Mouse (Mus musculus): ENCODE measurements around the gene Gmfb.
A peak's percentile ranks its signal among the peaks of the same experiment; 100 is the strongest.
"Not testable (repeated sequence)": the region's sequence is repeated elsewhere in the genome, so short reads cannot be mapped to it uniquely, and the experiment has no call there.

The Gmfb gene

DNA sequence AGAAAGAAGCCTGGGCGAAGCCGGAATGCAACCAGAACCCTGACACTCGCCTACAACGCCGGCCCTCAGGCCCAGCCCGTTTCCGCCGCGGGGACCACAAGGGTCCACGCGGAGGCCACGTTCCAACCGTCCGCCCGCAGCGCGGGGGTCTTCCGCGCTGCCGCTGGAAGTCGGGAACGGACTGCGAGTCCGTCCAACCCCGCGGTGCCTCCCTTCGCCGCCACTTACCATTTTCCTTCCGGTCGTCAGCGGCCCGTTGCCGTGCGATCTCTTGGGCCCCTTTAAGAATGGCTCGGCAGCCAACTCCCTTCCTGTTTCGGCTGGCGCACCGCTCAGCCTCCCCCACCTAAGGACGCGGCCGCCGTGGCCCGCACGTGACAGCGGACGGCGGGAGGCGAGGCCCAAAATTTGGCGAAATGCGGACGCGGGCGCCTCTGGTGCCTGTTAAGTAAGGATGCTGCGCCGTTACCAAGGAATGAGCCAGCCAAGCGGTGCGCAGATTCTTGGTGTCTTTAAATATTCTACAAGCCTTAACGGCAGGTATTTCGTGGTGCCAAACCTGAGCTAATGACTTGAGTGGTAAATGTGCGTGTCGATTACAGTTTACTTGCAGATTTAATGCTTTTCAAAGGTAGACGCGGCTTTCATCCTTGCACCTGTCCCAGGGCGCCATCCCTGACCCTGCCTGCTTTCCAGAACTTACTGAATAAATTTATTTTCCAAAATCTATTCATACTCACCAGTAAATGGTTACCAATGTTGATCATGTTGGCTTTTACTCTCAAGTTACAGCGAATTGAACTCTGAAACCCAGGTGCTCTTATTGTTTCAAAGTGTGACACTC lies at the start of gene Gmfb:
Gene Gmfb, minus strand, starts transcription at position 370 of the 844 bp plus-strand sequence.
- peak; percentile 96 for DNase-seq (ENCODE audit: low spot score)

DNA sequence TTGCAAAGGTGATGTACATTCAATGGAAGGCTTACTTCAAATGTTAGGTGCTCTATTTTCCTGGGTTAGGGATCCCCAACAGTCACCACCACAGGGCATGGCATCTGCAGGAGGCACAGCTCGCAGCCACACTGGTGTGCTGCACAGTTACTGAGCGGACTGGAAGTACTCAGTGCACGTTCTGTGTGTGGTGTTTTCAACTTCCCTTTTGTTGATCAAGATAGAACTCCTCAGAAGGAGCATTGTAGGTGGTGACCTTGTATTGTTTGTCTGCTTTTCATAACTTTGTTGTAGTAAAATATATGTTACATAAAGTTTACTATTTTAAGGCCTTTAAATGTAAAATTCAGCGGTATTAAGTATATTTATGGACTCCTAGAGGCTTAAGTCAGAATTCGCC lies 40.9 kb upstream of the Gmfb start:
- no peak for DNase-seq (ENCODE audit: low spot score)

DNA sequence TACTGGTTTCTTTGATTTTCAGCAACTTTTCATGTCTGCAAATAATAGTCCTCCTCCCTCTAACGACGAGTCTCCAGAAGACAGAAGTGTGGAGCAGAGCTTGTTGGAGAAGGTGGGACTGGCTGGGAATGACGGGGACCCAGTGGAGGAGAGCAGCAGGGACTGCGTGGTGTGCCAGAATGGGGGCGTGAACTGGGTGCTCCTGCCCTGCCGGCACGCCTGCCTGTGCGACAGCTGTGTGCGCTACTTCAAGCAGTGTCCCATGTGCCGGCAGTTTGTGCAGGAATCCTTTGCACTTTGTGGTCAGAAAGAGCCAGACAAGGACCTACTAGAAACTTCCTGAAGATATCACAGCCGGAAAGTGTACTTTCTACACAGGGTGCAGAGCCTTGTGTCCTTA lies 31.6 kb upstream of the Gmfb start:
- DNase-seq (ENCODE audit: low spot score): no peak

DNA sequence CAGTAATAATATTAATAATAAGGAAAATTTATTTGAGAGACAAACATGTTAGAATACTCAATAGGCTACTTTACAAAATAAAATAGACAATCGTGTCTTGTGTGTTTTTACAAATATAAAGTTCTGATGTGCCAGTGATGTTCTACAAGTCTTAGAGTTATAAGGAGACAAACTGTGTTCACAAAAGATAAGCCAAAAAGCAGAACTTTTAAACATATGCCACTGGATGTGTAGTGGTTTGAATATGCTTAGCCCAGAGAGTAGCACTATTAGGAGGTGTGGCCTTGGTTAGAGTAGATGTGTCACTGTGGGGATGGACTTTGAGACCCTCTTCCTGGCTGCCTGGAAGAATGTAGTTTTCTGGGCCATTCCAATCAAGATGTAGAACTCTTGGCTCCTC lies 27.7 kb upstream of the Gmfb start:
- DNase-seq (ENCODE audit: low spot score): no peak

DNA sequence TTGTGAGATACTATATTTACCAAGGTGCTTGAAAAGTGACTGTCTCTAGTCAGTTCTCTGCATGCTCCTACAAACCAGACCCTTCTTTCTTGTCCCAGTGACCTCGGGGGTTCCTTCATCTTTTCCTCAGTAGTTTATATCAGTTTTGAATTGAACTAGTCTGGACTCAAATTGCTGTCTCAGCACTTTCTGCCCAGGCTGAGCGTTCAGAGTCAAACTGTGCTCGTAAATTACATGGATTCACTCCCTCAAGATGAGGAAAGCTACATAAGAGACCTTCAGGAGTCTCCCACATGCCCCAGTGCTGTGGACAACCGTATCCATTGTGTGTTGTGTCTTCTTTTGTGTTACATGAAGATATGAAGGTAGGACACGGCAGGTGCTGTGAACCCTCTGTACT lies 26.7 kb upstream of the Gmfb start:
- DNase-seq (ENCODE audit: low spot score): no peak

DNA sequence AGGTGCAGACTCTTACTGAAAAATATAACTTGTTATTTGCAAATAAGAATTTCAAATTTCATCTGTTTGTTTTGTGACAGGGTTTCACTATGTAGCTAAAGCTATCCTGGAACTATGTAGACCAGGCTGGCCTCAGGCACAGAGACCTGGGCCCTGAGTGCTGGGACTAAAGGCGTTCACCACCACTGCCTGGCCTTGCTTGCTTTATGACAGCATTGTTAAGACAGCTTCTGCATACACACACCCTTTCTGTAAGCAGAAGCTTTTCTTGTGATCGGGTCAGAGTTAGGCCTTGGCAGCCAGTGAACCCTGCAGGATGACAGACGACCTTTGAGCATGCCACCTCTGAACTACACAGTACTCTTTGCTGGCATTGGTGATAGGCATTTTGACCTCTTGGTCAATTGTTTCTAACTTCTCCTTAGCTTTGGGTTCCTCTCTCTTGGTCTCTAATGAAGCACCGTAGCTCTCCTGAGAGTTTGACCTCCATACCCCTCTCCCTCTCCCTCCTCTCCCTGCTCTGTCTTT lies 26.1 kb upstream of the Gmfb start:
- no peak for DNase-seq (ENCODE audit: low spot score)

DNA sequence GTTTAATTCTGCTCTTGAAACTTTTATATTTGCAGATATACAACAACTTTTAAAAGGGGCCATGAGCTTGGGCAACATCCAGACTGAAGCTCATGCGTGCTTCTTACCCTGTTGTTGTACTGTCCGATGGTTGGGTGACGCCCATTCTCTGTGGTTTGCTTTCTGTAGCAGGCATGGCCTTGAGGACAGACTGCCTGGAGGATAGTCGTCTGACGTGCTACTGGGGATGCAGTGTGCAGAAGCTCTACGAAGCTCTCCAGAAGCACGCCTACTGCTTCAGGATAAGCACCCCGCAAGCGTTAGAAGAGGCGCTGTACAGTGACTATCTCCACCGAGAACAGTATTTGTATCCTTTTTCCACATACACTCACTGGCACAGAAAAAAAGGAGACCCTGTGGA lies 23.7 kb upstream of the Gmfb start:
- DNase-seq (ENCODE audit: low spot score): peak; percentile 10

DNA sequence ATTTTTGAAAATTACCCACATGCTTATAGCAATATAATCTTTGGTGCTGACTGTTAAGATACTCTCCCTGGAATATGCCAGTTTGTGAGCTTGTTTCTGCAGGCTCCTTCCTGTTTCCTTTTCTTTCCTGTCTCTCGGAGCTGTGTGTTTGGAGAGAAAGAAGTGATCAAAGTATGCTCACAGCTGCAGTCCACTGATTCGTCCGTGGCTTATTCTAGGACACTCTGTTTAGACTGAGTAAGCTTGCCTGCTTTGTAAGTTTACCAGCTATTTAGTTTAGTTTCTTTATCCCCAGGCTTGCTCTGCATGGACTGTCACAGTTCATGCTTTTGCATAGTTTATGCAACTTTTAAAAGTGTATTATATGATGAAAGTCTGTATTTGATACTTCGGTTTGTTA lies 17.3 kb upstream of the Gmfb start:
- DNase-seq (ENCODE audit: low spot score): no peak

DNA sequence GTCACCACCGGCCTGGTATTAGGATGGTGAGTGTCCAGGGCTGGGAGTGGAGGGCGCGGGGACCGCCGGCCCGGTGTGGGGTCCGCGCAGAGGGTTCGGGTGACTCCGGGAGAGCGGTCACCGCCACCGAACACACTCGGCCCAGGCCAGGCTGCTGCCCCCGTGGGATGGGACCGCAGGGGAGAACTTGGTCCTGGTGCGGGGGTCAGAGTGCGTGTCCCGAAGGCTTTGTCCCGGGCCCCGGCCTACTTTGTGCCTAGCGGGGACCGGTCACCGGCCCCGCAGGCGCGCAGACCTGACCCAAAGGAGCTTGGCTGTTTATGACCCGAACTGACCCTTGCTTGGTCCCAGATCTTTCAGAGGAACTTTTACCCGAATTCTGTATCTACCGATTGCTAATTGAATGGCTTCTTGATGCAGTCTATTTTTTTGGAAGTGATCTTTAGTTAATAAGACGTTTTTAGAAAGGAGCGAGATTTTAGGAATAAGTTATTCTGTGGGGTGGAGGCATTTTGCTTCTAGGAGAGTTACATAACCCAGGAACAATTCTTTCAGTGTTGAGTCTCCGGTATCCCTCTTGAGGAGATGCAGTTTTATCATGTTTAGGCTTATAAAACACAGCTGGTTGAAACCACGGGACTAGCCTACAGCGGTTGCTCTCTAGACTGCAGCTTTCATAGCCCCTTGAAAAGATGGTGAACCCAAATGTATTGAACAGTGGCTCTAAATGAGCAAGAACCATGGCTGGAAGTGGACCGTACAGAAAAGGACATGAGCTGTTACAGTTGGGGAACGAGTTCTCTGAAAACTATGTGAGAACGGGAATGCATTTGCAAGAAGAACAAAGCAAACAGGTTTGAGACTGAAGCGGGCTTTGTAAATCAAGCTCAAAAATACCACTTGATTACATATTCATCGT lies 10.6 kb upstream of the Gmfb start:
- no peak for DNase-seq (ENCODE audit: low spot score)

DNA sequence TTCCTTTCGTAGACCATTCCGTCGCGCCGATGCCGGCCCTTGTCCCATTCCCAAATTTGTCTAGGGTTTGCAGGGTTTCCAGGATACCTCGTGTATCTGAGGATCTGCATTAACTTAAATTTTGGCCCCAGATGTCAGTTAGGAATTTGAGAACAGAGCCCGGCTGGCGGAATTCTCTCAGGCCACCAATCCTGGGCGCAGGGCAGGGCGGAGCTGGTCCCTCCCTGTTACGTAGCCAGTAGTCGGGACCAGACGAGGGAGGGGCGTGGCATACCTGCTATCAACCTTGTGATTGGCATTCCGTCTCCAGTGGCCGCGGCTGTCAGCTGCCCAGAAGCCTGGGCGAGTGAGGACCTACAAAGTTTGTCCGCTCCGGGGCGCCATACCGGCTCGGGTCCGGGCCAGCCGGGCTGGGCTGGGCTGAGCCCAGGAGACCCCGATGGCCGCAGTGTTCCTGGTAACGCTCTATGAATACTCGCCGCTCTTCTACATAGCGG lies 9.8 kb upstream of the Gmfb start, which contains the start of gene Cgrrf1:
Gene Cgrrf1, plus strand, starts transcription at position 289 of the 497 bp plus-strand sequence.
- peak; percentile 94 for DNase-seq (ENCODE audit: low spot score)

DNA sequence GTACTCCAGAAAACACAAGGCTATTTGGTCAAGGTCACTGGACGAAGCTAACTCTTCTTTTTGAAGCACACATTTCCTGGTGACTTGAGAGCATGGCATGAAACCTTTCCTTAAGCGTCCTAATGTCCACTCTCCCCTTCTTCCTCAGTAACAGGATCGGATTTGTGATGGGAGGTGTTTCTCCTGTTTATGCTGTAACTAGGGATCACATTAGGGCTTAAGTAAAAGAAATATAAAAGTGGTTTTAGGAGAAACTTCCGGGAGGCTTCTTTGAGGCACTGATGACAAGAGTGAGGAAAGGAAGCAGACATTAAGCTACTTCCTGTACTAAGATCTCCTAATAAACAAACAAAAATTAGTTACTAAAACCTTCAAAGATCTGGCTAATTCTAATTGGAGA lies 9.3 kb upstream of the Gmfb start:
- DNase-seq (ENCODE audit: low spot score): no peak

DNA sequence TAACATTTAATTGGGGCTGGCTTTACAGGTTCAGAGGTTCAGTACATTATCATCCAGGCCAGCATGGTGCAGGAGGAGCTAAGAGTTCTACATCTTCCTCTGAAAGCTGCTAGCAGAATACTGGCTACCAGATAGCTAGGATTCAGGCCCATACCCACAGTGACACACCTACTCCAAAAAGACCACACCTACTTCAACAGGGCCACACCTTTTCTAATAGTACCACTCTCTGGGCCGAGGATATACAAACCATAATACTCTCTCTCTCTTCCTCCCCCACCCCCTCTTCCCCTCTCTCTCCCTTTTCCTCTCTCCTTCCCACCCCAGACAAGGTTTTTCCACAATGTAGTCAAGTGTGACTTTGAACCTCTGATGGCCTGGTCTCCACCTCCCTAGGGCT lies 5.4 kb upstream of the Gmfb start:
- DNase-seq (ENCODE audit: low spot score): no peak

DNA sequence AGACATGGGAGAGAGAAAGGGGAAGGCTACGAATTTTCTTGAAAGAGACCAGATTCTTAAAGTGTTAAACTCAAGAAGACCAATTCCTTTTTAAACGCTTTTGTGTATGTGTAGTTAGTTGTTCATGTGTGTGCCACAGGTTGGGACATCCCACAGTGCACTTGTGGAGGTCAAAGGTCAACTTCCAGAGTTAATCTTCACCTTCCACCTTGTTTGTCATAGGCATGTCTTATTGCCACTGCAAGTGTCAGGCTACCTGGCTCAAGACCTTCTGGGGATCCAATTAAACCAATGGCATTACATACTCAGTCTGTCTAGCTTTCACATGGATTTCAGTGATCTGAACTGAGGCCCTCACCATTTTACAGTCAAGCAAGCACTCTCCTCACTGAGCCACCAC lies 2.0 kb upstream of the Gmfb start:
- no peak for DNase-seq (ENCODE audit: low spot score)

DNA sequence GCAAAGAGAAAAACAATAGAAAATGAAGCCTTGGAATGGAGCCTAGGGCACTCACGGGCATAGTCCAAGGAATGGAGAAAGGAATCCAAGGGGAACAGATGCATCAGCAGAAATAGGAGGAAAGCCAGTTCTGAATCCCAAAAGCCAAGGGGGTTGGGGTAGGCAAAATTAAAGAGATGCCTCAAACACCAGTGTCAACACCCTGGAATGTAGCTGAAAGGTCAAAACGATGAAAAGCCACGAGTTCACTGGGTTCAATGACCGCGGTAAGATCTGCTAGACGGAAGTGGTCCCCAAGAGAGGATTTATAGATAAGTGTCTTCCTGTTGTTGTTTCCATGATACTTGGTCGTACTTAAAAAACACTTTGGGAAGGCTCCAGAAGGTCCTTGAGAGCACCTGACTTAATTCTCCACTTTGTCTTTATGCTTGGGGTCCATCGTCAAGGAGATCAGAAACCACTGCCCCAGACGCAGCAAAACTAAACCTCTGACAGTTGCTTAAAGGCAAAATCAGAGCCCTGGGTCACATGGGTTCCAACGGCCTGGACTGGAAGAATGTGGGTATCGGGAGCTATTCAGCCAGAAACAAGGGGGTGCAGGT lies 670 bp downstream of the Gmfb start:
- DNase-seq (ENCODE audit: low spot score): no peak

DNA sequence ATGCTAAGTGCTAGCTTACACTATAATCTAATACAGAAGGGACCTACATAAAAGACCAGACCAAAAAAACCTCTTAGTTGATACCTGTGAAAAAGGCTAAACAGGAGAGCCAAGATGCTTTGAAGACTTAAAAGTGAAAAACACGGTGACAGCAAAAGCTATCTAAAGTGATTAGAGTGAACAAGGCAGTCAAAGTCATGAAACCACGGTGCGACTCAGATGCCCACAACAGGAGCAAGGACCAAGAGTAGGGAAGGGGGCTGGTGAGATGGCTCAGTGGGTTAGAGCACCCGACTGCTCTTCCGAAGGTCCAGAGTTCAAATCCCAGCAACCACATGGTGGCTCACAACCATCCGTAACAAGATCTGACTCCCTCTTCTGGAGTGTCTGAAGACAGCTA lies 2.1 kb downstream of the Gmfb start:
- DNase-seq (ENCODE audit: low spot score): not testable (repeated sequence)

DNA sequence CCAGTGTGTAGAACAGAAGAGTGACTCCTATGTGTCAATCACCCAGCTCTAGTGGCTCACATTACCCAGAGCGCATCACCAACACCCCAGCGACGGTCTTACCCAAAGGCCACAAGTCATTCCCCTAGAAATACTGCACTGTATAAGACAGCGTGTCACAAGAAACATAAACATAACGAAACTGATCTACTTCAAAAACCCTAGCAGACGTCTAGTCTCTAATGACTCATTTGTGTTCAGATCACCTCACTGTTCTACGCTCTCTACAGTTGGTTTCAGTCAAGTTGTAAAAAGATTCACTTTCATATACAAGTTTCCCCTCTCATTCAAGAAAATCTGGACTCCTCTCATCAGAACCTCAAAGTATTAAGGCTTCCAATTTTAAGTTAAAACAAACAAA lies 3.3 kb downstream of the Gmfb start:
- DNase-seq (ENCODE audit: low spot score): no peak

DNA sequence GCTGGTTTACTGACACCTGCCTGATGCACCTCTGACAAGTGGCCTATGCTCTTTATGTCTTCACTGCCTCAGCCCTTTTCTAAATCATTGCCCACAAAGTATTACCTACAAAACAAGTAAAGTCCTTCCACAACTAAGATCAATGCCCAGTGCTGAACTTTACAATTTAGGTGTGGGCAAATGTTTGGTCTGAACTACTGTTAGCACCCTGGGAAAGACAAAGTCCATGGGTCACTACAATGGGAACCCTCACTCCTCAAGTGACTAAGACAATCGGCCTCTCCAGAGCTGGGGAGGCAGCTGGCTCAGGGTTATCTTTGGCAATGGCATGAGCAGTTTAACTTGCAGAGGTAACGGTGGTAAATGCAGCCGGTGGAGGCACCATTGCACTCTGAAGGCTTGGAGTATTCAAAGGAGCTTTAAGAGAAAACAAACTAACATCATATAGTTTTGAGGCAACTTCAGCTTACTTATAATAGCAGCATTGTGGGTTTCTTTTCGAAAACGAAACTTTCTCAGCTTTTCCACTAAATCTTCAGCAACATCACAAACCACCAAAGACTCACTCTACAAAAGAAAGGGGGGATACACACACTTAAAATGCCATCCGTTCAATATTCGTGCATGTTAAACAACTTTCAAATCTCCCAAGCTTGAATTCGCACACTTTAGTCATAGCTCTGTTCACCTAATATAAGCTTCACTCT lies 5.0 kb downstream of the Gmfb start:
- DNase-seq (ENCODE audit: low spot score): no peak

DNA sequence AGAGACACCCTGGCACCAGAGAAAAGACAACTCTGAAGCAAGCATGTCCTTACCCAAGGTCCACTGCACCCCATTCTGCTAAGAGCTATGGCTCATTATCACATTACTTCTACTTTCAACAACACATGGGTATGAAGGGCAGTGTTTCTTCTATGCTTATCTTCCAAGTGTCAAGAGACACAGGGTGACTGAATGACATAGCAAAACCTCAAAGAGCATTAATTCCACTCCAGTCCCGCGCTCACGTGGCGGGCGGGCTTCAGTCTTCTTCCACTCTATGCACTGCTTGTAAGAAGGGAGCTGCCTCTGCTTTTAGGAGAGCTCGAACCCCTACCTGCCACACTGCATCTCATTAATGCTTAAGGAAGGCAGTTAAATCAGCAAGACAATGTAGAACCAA lies 6.4 kb downstream of the Gmfb start:
- DNase-seq (ENCODE audit: low spot score): no peak

DNA sequence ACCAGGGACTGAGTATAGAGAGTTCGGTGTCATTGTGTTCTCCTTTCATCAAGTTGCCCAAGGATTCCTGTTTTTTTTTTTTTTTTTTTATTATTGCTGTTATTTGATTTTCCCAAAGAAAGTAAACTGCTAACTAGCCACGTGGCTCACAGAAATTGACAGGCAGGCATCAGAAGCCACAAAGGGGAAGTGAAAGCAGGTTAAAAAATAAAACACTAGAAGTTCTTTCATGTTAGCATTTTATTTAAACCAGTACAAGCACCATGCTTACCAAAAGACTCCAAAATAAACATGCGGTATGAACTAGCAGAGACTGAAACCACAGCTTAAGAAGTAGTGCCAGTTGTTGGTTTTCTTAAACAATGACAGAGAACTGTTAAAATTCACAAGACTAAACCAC lies 14.1 kb downstream of the Gmfb start:
- no peak for DNase-seq (ENCODE audit: low spot score)

DNA sequence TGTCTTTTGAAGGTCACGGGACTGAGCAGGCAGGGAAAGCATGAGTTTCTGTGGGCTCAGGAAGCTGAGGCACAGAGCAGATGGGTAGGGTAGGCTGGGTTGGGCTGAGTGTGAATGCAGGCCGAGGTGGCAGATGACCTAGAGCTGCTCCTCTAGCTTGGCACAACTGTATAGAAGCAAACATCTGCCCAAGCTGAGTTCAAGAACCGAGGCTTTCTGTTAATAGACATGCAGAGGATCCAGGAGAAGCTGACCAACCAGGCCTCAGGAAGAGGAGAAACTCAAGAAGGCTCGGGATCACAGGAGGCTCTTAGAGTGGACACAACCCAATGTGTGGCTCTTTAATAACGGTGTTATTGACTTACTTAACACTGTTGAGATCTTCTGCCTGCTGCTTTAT lies 15.9 kb downstream of the Gmfb start:
- DNase-seq (ENCODE audit: low spot score): no peak

DNA sequence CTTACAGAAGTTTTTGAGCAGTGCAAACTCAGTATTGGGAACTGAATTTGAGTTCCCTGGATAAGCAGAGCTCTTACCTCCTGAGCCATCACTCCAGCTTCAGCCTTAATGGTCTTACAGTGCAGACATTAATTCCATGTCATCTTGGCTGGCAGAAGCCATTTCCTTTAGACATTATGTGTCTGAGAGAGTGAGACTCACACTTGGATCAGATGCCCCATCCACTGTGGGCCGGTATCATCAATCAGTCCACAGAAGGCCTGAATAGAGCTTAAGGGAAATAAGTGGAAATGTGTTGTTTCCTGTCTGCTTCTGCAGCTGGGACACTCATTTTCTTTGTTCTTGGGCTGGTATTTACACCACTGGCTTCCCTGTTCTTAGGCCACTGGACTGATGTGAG lies 18.3 kb downstream of the Gmfb start:
- no peak for DNase-seq (ENCODE audit: low spot score)

DNA sequence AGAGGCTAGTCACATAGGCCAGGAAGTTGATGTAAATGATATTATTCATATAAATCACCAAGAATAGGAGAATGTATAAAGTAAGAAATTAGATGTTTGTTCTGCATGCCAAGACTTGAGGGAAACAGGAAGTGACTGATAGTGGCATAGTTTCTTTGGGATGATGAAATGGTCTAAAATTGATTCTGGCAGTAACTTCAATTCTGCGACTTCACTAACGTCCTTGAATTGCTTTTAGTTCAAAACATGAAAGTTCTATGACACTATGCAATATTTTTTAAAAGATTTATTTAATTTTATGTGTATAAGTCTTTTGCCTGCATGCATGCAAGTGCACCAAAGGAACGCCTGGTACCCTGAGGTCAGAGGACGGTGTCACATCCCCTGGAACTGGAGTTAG lies 18.8 kb downstream of the Gmfb start:
- no peak for DNase-seq (ENCODE audit: low spot score)
